Mouse (Mus musculus): ENCODE measurements around the gene Vgf. TPM values are rescaled to one million over a fixed set of nuclear protein-coding genes. Genes with fewer than 3 reads are reported as not detected.

The Vgf gene
- polyA plus RNA-seq, 2 experiments: 0.11 to 0.21 TPM

DNA sequence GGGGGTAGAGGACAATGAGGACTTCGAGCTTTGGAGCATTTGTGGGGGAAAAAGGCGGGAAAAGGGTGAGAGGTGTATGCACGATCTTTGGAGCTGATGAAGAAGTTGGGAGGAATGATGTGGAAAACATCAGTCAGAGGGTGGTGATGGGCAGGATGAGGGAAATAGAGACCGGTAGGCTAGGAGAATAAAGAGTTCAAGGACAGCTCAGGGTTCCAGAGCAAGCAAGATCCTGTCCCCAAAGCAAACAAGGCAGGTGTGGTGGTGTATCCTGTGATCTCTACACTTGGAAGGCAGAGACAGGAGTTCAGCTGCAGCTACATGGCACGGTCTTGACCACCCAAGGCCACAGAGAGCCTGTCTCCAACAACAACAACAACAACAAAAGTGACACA is 20.1 kb downstream of the Vgf start:
- peaks cover 14% of the 10 kb centered on the region for H3K36me3 ChIP-seq (ENCODE audit: control insufficient read depth, insufficient read depth, low read length)
- H3K27ac ChIP-seq (replicated peaks; ENCODE audit: low read depth, low read length): no peak overlapping the region
- H3K4me3 ChIP-seq (replicated peaks; ENCODE audit: low read length): peak overlapping the region; percentile 77
- H3K27me3 ChIP-seq (ENCODE audit: control insufficient read depth, insufficient read depth, low read length): no peaks in the 10 kb centered on the region
- no peak overlapping the region for H3K9ac ChIP-seq (ENCODE audit: low read depth, low read length, severe bottlenecking)
- no peak for DNase-seq (ENCODE audit: low spot score)
- TF ChIP-seq POLR2A (IDR thresholded peaks at IDR 0.05; ENCODE audit: borderline replicate concordance, extremely low read depth, insufficient read depth, insufficient read length): no peak
- ATAC-seq (ENCODE audit: low FRiP score, low read depth): 0 out of 2 replicates have a peak, but pooled peaks have one; percentile 1
- H3K9me3 ChIP-seq (ENCODE audit: control insufficient read depth, low read length): no peaks in the 10 kb centered on the region
- peak overlapping the region; percentile 79 for H3K4me2 ChIP-seq (replicated peaks; ENCODE audit: low read depth, low read length, severe bottlenecking)
- H3K4me1 ChIP-seq (ENCODE audit: control insufficient read depth, insufficient read depth, low read length): peaks cover 5% of the 10 kb centered on the region
- WGBS: 28% methylated on average over 5 of the region's 5 CpGs

GRCm38 (mm10) chr5:137046991-137047390 is 20.8 kb downstream of the Vgf start:
- DNase-seq (ENCODE audit: low spot score) (no peak), ATAC-seq (ENCODE audit: low FRiP score, low read depth) (no peak)
- no peaks in the 10 kb centered on the region for H3K27me3 ChIP-seq (ENCODE audit: control insufficient read depth, insufficient read depth, low read length)
- H3K9ac ChIP-seq (ENCODE audit: low read depth, low read length, severe bottlenecking): no peak overlapping the region
- H3K4me1 ChIP-seq (ENCODE audit: control insufficient read depth, insufficient read depth, low read length): peaks cover 5% of the 10 kb centered on the region
- TF ChIP-seq POLR2A (IDR thresholded peaks at IDR 0.05; ENCODE audit: borderline replicate concordance, extremely low read depth, insufficient read depth, insufficient read length): no peak
- H3K4me2 ChIP-seq (replicated peaks; ENCODE audit: low read depth, low read length, severe bottlenecking): no peak overlapping the region
- no peak overlapping the region for H3K4me3 ChIP-seq (replicated peaks; ENCODE audit: low read length)
- peaks cover 7% of the 10 kb centered on the region for H3K36me3 ChIP-seq (ENCODE audit: control insufficient read depth, insufficient read depth, low read length)
- no peak overlapping the region for H3K27ac ChIP-seq (replicated peaks; ENCODE audit: low read depth, low read length)
- H3K9me3 ChIP-seq (ENCODE audit: control insufficient read depth, low read length): no peaks in the 10 kb centered on the region

GRCm38 (mm10) chr5:137051125-137051524 is 24.9 kb downstream of the Vgf start:
- no peak overlapping the region for H3K4me3 ChIP-seq (replicated peaks; ENCODE audit: low read length)
- no peaks in the 10 kb centered on the region for H3K36me3 ChIP-seq (ENCODE audit: control insufficient read depth, insufficient read depth, low read length)
- no peak overlapping the region for H3K27ac ChIP-seq (replicated peaks; ENCODE audit: low read depth, low read length)
- H3K9me3 ChIP-seq (ENCODE audit: control insufficient read depth, low read length): no peaks in the 10 kb centered on the region
- H3K4me1 ChIP-seq (ENCODE audit: control insufficient read depth, insufficient read depth, low read length): no peaks in the 10 kb centered on the region
- WGBS: 61% methylated on average over 6 of the region's 6 CpGs
- H3K9ac ChIP-seq (ENCODE audit: low read depth, low read length, severe bottlenecking): no peak overlapping the region
- H3K27me3 ChIP-seq (ENCODE audit: control insufficient read depth, insufficient read depth, low read length): no peaks in the 10 kb centered on the region
- no peak overlapping the region for H3K4me2 ChIP-seq (replicated peaks; ENCODE audit: low read depth, low read length, severe bottlenecking)
- DNase-seq (ENCODE audit: low spot score) (no peak), ATAC-seq (ENCODE audit: low FRiP score, low read depth) (no peak)
- no peak for TF ChIP-seq POLR2A (IDR thresholded peaks at IDR 0.05; ENCODE audit: borderline replicate concordance, extremely low read depth, insufficient read depth, insufficient read length)

- Histone ChIP-seq H3K27ac (replicated peaks; ENCODE audit: low read depth, low read length) (no peak overlapping the region), H3K4me2 (replicated peaks; ENCODE audit: low read depth, low read length, severe bottlenecking) (no peak overlapping the region), H3K27me3 (ENCODE audit: control insufficient read depth, insufficient read depth, low read length) (no peaks in the 10 kb centered on the region), H3K4me3 (replicated peaks; ENCODE audit: low read length) (no peak overlapping the region), H3K9me3 (ENCODE audit: control insufficient read depth, low read length) (no peaks in the 10 kb centered on the region), H3K9ac (ENCODE audit: low read depth, low read length, severe bottlenecking) (no peak overlapping the region), H3K4me1 (ENCODE audit: control insufficient read depth, insufficient read depth, low read length) (no peaks in the 10 kb centered on the region), H3K36me3 (ENCODE audit: control insufficient read depth, insufficient read depth, low read length) (no peaks in the 10 kb centered on the region)
- 86% methylated on average over 5 of the region's 5 CpGs for WGBS
- ATAC-seq (ENCODE audit: low FRiP score, low read depth): no peak
- DNase-seq (ENCODE audit: low spot score): no peak
- no peak for TF ChIP-seq POLR2A (IDR thresholded peaks at IDR 0.05; ENCODE audit: borderline replicate concordance, extremely low read depth, insufficient read depth, insufficient read length)
Observed at GRCm38 (mm10) chr5:137051914-137052505, 25.8 kb downstream of the Vgf start.

DNA sequence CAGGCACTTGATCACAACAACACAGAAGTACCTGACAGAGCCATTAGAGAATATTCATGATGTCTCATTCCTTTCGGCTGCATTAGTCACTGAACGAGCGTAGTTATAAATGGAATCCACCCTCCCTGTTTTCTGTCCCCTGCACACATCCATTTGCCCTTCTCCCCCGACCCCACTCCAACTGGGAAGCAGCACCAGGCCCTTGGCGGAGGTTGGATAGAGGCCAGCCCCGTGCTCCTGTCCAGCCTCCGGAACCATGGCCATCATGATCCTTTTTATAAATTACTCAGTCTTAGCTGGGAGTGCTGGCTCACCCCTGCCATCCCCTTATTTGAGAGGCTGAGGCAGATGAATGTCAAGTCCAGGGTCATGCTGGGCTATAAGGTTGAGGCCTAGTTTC is 28.1 kb downstream of the Vgf start:
- WGBS: 95% methylated on average over 7 of the region's 7 CpGs

GRCm38 (mm10) chr5:137054873-137055272 is 28.7 kb downstream of the Vgf start:
- no peak overlapping the region for H3K27ac ChIP-seq (replicated peaks; ENCODE audit: low read depth, low read length)
- DNase-seq (ENCODE audit: low spot score) (no peak), ATAC-seq (ENCODE audit: low FRiP score, low read depth) (no peak)
- H3K4me3 ChIP-seq (replicated peaks; ENCODE audit: low read length): no peak overlapping the region
- WGBS: 88% methylated on average over 5 of the region's 5 CpGs
- no peaks in the 10 kb centered on the region for H3K36me3 ChIP-seq (ENCODE audit: control insufficient read depth, insufficient read depth, low read length)
- H3K27me3 ChIP-seq (ENCODE audit: control insufficient read depth, insufficient read depth, low read length): no peaks in the 10 kb centered on the region
- no peak overlapping the region for H3K4me2 ChIP-seq (replicated peaks; ENCODE audit: low read depth, low read length, severe bottlenecking)
- H3K9me3 ChIP-seq (ENCODE audit: control insufficient read depth, low read length): no peaks in the 10 kb centered on the region
- H3K4me1 ChIP-seq (ENCODE audit: control insufficient read depth, insufficient read depth, low read length): no peaks in the 10 kb centered on the region
- no peak overlapping the region for H3K9ac ChIP-seq (ENCODE audit: low read depth, low read length, severe bottlenecking)
- no peak for TF ChIP-seq POLR2A (IDR thresholded peaks at IDR 0.05; ENCODE audit: borderline replicate concordance, extremely low read depth, insufficient read depth, insufficient read length)

More for the DNA sequence above, 28.1 kb downstream of the Vgf start:
- Histone ChIP-seq H3K4me3 (replicated peaks; ENCODE audit: low read length) (no peak overlapping the region), H3K36me3 (ENCODE audit: control insufficient read depth, insufficient read depth, low read length) (no peaks in the 10 kb centered on the region), H3K4me1 (ENCODE audit: control insufficient read depth, insufficient read depth, low read length) (no peaks in the 10 kb centered on the region), H3K4me2 (replicated peaks; ENCODE audit: low read depth, low read length, severe bottlenecking) (no peak overlapping the region), H3K27me3 (ENCODE audit: control insufficient read depth, insufficient read depth, low read length) (no peaks in the 10 kb centered on the region), H3K27ac (replicated peaks; ENCODE audit: low read depth, low read length) (no peak overlapping the region), H3K9me3 (ENCODE audit: control insufficient read depth, low read length) (no peaks in the 10 kb centered on the region), H3K9ac (ENCODE audit: low read depth, low read length, severe bottlenecking) (no peak overlapping the region)
- ATAC-seq (ENCODE audit: low FRiP score, low read depth) (no peak), DNase-seq (ENCODE audit: low spot score) (no peak)
- no peak for TF ChIP-seq POLR2A (IDR thresholded peaks at IDR 0.05; ENCODE audit: borderline replicate concordance, extremely low read depth, insufficient read depth, insufficient read length)

All from limb, embryonic 14.5 days (tissue).